Mouse (Mus musculus) cerebellum, adult 2 months (tissue): ENCODE data around the gene Dnah17.

Experiments used
- CTCF ChIP-seq: fragments of 200-500 bp; IDR thresholded peaks from 2 replicates; pipeline ENCODE4 v1.5.1; 2011; ENCODE audit warnings: low read depth, mild to moderate bottlenecking, control low read depth, low read length, moderate library complexity, borderline replicate concordance; ENCODE audit not compliant: insufficient read depth
- POLR2A ChIP-seq: fragments of 200-500 bp; IDR thresholded peaks from 2 replicates; pipeline ENCODE4 v1.6.1; 2011; ENCODE audit warnings: low read length, control low read depth, borderline replicate concordance; ENCODE audit not compliant: insufficient read depth

DNA sequence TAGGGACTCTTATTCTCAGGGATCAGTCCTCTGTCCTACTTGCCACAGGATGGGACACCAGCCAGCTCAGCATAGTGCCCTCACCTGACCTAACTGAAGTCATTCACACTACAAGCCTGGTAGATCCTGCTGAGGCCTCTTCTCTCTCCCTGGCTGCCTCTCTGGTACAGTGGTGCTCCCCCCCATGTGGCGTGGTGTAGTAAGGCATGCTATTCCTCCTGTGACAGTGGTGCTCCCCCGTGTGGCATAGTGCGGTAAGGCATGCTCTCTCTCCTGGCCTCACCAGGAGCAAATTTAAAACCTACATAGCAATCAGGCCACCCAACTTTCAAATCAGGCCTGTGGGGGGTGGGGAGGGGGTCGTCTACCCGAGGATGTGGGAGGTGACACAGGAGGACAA, 26.4 kb downstream of the Dnah17 start:
- TF ChIP-seq CTCF: peak; percentile 96
- TF ChIP-seq POLR2A: no peak
